ENCODE assay signal across 8 mouse cellular contexts in genomic region chr19:53578597-53579252, GRCm38 (mm10). TPM values are rescaled to one million over a fixed set of nuclear protein-coding genes. Genes with fewer than 3 reads are reported as not detected.
DNase-seq lines count a peak whose midpoint lies in the region; ATAC-seq and TF ChIP-seq lines count a peak whose summit lies in the region.

No protein-coding gene starts in this region.

- no peak overlapping the region for H3K4me3 ChIP-seq in C2C12 (ENCODE audit: insufficient read depth, poor library complexity, severe bottlenecking)
- H3K4me3 ChIP-seq in limb, embryonic 14.5 days (replicated peaks; ENCODE audit: low read length): no peak overlapping the region
- no peak overlapping the region for H3K4me3 ChIP-seq in thymus, adult 2 months (ENCODE audit: control insufficient read depth, insufficient read depth, low read length)

- no peaks in the 10 kb centered on the region for H3K79me2 ChIP-seq in C2C12 (ENCODE audit: control insufficient read depth, insufficient read depth)

- peak; percentile 58; the same call in 1 of the 2 replicates for ATAC-seq in granulocyte monocyte progenitor cell, adult 5-6 weeks (replicated peaks; ENCODE audit: poor library complexity, severe bottlenecking)
- ATAC-seq in limb, embryonic 14.5 days (ENCODE audit: low FRiP score, low read depth): peak; percentile 55; the same call in 1 of the 2 replicates

- DNase-seq in ZHBTc4 (ENCODE audit: low read depth, low spot score): peak; percentile 79
- peak; percentile 73 to 86 for DNase-seq in cerebellum, postnatal 36 days
- peak; percentile 45 to 66 for DNase-seq in kidney, adult 8-10 months
- peak; percentile 68 for DNase-seq in limb, embryonic 14.5 days (ENCODE audit: low spot score)
- DNase-seq in natural killer cell, adult 2 months (ENCODE audit: low spot score in 2 of 2): peak; percentile 71 to 80
- peak; percentile 69 for DNase-seq in thymus, adult 2 months

- peak; percentile 34 for TF ChIP-seq CTCF in C2C12 (IDR thresholded peaks at IDR 0.05; ENCODE audit: control insufficient read depth, insufficient read depth, insufficient read length)
- no peak for TF ChIP-seq CTCF in thymus, adult 2 months (IDR thresholded peaks at IDR 0.05; ENCODE audit: borderline replicate concordance, control insufficient read depth, extremely low read depth, insufficient read depth, low read length, poor library complexity)

- H3K36me3 ChIP-seq in C2C12 (ENCODE audit: control insufficient read depth, insufficient read depth): no peaks in the 10 kb centered on the region
- H3K36me3 ChIP-seq in limb, embryonic 14.5 days (ENCODE audit: control insufficient read depth, insufficient read depth, low read length): no peaks in the 10 kb centered on the region
- no peaks in the 10 kb centered on the region for H3K36me3 ChIP-seq in thymus, adult 2 months (ENCODE audit: control insufficient read depth, insufficient read depth, low read length)

- no peaks in the 10 kb centered on the region for H3K79me3 ChIP-seq in C2C12 (ENCODE audit: low read depth)

- H3K9ac ChIP-seq in limb, embryonic 14.5 days (ENCODE audit: low read depth, low read length, severe bottlenecking): no peak overlapping the region

- H3K9me3 ChIP-seq in limb, embryonic 14.5 days (ENCODE audit: control insufficient read depth, low read length): no peaks in the 10 kb centered on the region

- TF ChIP-seq POLR2A in limb, embryonic 14.5 days (IDR thresholded peaks at IDR 0.05; ENCODE audit: borderline replicate concordance, extremely low read depth, insufficient read depth, insufficient read length): no peak
- no peak for TF ChIP-seq POLR2A in thymus, adult 2 months (IDR thresholded peaks at IDR 0.05; ENCODE audit: control insufficient read depth, extremely low read depth, insufficient read depth, low read length, poor library complexity)

- no peak overlapping the region for H3K4me2 ChIP-seq in limb, embryonic 14.5 days (replicated peaks; ENCODE audit: low read depth, low read length, severe bottlenecking)

- H3K27ac ChIP-seq in limb, embryonic 14.5 days (replicated peaks; ENCODE audit: low read depth, low read length): no peak overlapping the region
- H3K27ac ChIP-seq in thymus, adult 2 months (ENCODE audit: control insufficient read depth, insufficient read depth, low read length): no peak overlapping the region

- no peaks in the 10 kb centered on the region for H3K4me1 ChIP-seq in limb, embryonic 14.5 days (ENCODE audit: control insufficient read depth, insufficient read depth, low read length)
- H3K4me1 ChIP-seq in thymus, adult 2 months (replicated peaks; ENCODE audit: control insufficient read depth, insufficient read depth, low read length): no peaks in the 10 kb centered on the region

- no peaks in the 10 kb centered on the region for H3K27me3 ChIP-seq in C2C12 (ENCODE audit: control insufficient read depth, insufficient read depth, insufficient read length)
- H3K27me3 ChIP-seq in limb, embryonic 14.5 days (ENCODE audit: control insufficient read depth, insufficient read depth, low read length): no peaks in the 10 kb centered on the region
- no peaks in the 10 kb centered on the region for H3K27me3 ChIP-seq in thymus, adult 2 months (ENCODE audit: control insufficient read depth, insufficient read depth, low read length)

- H3ac ChIP-seq in C2C12 (ENCODE audit: control insufficient read depth, insufficient read length, low read depth): no peak overlapping the region

- WGBS in limb, embryonic 14.5 days: 12% methylated on average over 8 of the region's 8 CpGs
- 18% methylated on average over 8 of the region's 8 CpGs for WGBS in thymus, adult 2 months

TF ChIP-seq in C2C12, 6 proteins besides CTCF, POLR2A, EP300 and RAD21:
- TF ChIP-seq MYOD1 (IDR thresholded peaks at IDR 0.05; ENCODE audit: control insufficient read depth, insufficient read length, low read depth) (no peak), USF1 (IDR thresholded peaks at IDR 0.05; ENCODE audit: low read depth) (no peak), FOSL1 (IDR thresholded peaks at IDR 0.05; ENCODE audit: insufficient read depth, low read length, poor library complexity, severe bottlenecking) (no peak), MYOG (IDR thresholded peaks at IDR 0.05; ENCODE audit: control insufficient read depth, extremely low read depth, insufficient read length) (no peak), MAX (IDR thresholded peaks at IDR 0.05) (no peak), CEBPB (IDR thresholded peaks at IDR 0.05; ENCODE audit: low read depth) (no peak)

RNA-seq across cellular contexts. Expression of gene Nutf2-ps1, which starts 10.1 kb away (rescaled TPM):
- 17.0 TPM for polyA plus RNA-seq in C2C12 (2012; fragmentation: generic; extraction: Trizol)
- 56.0 and 61.3 TPM in 2 replicates for total RNA-seq in granulocyte monocyte progenitor cell, adult 5-6 weeks (2014; fragmentation: Nextera tagmentation)
- total RNA-seq in granulocyte monocyte progenitor cell, adult 5-6 weeks (2017): 142 and 145 TPM in 2 replicates
- 52.1 and 70.6 TPM in 2 replicates for polyA plus RNA-seq in limb, embryonic 14.5 days (2012; rRNA removed)
- 288 and 300 TPM in 2 replicates for polyA plus RNA-seq in limb, embryonic 14.5 days (2014; fragmentation: Nextera tagmentation; extraction: Ambion mirVana)
- polyA plus RNA-seq in thymus, adult 2 months (2012; rRNA removed): 171 and 197 TPM in 2 replicates

RNA-seq across cellular contexts. Expression of gene Smc3, which starts 21.5 kb away (rescaled TPM):
- 10.1 TPM for polyA plus RNA-seq in C2C12 (2012; fragmentation: generic; extraction: Trizol)
- 82.0 and 87.6 TPM in 2 replicates for total RNA-seq in granulocyte monocyte progenitor cell, adult 5-6 weeks (2014; fragmentation: Nextera tagmentation)
- total RNA-seq in granulocyte monocyte progenitor cell, adult 5-6 weeks (2017): 135 and 145 TPM in 2 replicates
- 28.2 and 42.4 TPM in 2 replicates for polyA plus RNA-seq in limb, embryonic 14.5 days (2012; rRNA removed)
- 60.8 and 64.5 TPM in 2 replicates for polyA plus RNA-seq in limb, embryonic 14.5 days (2014; fragmentation: Nextera tagmentation; extraction: Ambion mirVana)
- 8.7 and 9.0 TPM in 2 replicates for polyA plus RNA-seq in thymus, adult 2 months (2012; rRNA removed)

RNA-seq across cellular contexts. Expression of gene Dusp5, which starts 49.8 kb away (rescaled TPM):
- 22.5 TPM for polyA plus RNA-seq in C2C12 (2012; fragmentation: generic; extraction: Trizol)
- total RNA-seq in granulocyte monocyte progenitor cell, adult 5-6 weeks (2014; fragmentation: Nextera tagmentation): 1.5 and 4.0 TPM in 2 replicates
- total RNA-seq in granulocyte monocyte progenitor cell, adult 5-6 weeks (2017): 4.2 TPM in 2 replicates
- 1.9 and 2.7 TPM in 2 replicates for polyA plus RNA-seq in limb, embryonic 14.5 days (2012; rRNA removed)
- polyA plus RNA-seq in limb, embryonic 14.5 days (2014; fragmentation: Nextera tagmentation; extraction: Ambion mirVana): 1.1 and 2.2 TPM in 2 replicates
- polyA plus RNA-seq in thymus, adult 2 months (2012; rRNA removed): 46.7 and 57.6 TPM in 2 replicates
